Mouse (Mus musculus) ES-E14 (cell line): ENCODE data around the gene Pofut2. TPM values are rescaled to one million over a fixed set of nuclear protein-coding genes. Genes with fewer than 3 reads are reported as not detected.

Source experiments
- DNase-seq: peaks from one replicate; pipeline ENCODE4 v3.0.0-alpha.2; 2013; ENCODE audit warnings: low read depth, low spot score
- H3K27ac ChIP-seq: 2 replicates; pipeline ENCODE4 v1.5.1; 2012; ENCODE audit warnings: low read depth, mild to moderate bottlenecking, low read length, moderate library complexity, mixed read lengths; ENCODE audit not compliant: poor library complexity, insufficient read depth, severe bottlenecking
- H3K36me3 ChIP-seq: 2 replicates; pipeline ENCODE4 v1.6.1; 2012; ENCODE audit warnings: mild to moderate bottlenecking, low read length, moderate library complexity, mixed read lengths; ENCODE audit not compliant: control insufficient read depth, poor library complexity, insufficient read depth, severe bottlenecking
- H3K4me1 ChIP-seq, 2 experiments: fragments of 150-350 bp in 1 of 2; sonication (generic) in 1 of 2; 2 replicates each; pipeline ENCODE4 v1.6.1; 2012; ENCODE audit warnings: low read length in 2 of 2, mild to moderate bottlenecking in 1 of 2, mixed read lengths in 1 of 2; ENCODE audit not compliant: control insufficient read depth in 2 of 2, insufficient read depth in 2 of 2, poor library complexity in 1 of 2
- H3K4me3 ChIP-seq, 2 experiments: fragments of 150-350 bp in 1 of 2; sonication (generic) in 1 of 2; 2 replicates each; pipeline ENCODE4 v1.5.1; 2012; ENCODE audit warnings: low read length in 2 of 2, low read depth in 1 of 2, mild to moderate bottlenecking in 1 of 2, mixed read lengths in 1 of 2; ENCODE audit not compliant: insufficient read depth in 1 of 2, poor library complexity in 1 of 2, severe bottlenecking in 1 of 2
- H3K9ac ChIP-seq: 2 replicates; pipeline ENCODE4 v1.6.1; 2012; ENCODE audit warnings: low read depth, mild to moderate bottlenecking, low read length, mixed read lengths; ENCODE audit not compliant: poor library complexity, insufficient read depth, severe bottlenecking
- H3K9me3 ChIP-seq: fragments of 150-350 bp; sonication (generic); 2 replicates; pipeline ENCODE4 v1.6.1; 2012; ENCODE audit warnings: low read depth, mild to moderate bottlenecking, low read length; ENCODE audit not compliant: control insufficient read depth, insufficient read depth
- CHD2 ChIP-seq: IDR thresholded peaks from 2 replicates; pipeline ENCODE4 v1.6.1; 2014; ENCODE audit warnings: mild to moderate bottlenecking, low read depth, low read length, inconsistent platforms
- HCFC1 ChIP-seq: IDR thresholded peaks from 2 replicates; pipeline ENCODE4 v1.6.1; 2012; ENCODE audit warnings: low read length, inconsistent platforms, borderline replicate concordance; ENCODE audit not compliant: insufficient read depth
- MAFK ChIP-seq: IDR thresholded peaks from 2 replicates; pipeline ENCODE4 v1.6.1; 2014; ENCODE audit warnings: mild to moderate bottlenecking, low read depth, low read length, inconsistent platforms; ENCODE audit not compliant: insufficient read depth
- ZC3H11A ChIP-seq: IDR thresholded peaks from 2 replicates; pipeline ENCODE4 v1.6.1; 2012; ENCODE audit warnings: low read depth, mild to moderate bottlenecking, inconsistent platforms, low read length, borderline replicate concordance
- ZNF384 ChIP-seq: IDR thresholded peaks from 2 replicates; pipeline ENCODE4 v1.6.1; 2012; ENCODE audit warnings: low read depth, low read length, inconsistent platforms
- in situ Hi-C, 2 experiments: fragments of 600-800 bp; cut with MboI; formaldehyde crosslinking; loops; one replicate each; pipeline ENCODE4 v1.15.1; 2025; ENCODE audit warnings: low sequenced_read_pairs in 2 of 2, inconsistent platforms in 1 of 2; ENCODE audit not compliant: unreplicated experiment in 2 of 2
- total RNA-seq: library from RNA; depleted of rRNA; stranded (reverse); fragments of 300-350 nt; gene quantifications from 2 replicates; pipeline ENCODE4 v1.2.3, GENCODE M21; 2012

Gene Pofut2
- total RNA-seq, 1 experiment: 67.6 TPM

GRCm38 (mm10) chr10:77231861-77232755 lies 26.9 kb upstream of the Pofut2 start:
- Histone ChIP-seq H3K4me3 (no peak overlapping the region), H3K9ac (no peak overlapping the region), H3K9me3 (no peaks in the 10 kb centered on the region), H3K36me3 (no peaks in the 10 kb centered on the region), H3K27ac (no peak overlapping the region), H3K4me1 (peaks cover 0 to 6% of the 10 kb centered on the region in 2 experiments; a peak in 1 of 4 replicates)
- no peak for TF ChIP-seq ZC3H11A
- TF ChIP-seq MAFK: no peak
- no peak for TF ChIP-seq CHD2
- TF ChIP-seq HCFC1: no peak
- no peak for TF ChIP-seq ZNF384
- in situ Hi-C loops: no loop called here
- DNase-seq: no peak

- TF ChIP-seq MAFK: no peak
- no peak for TF ChIP-seq HCFC1
- no peak for TF ChIP-seq ZC3H11A
- no peak for TF ChIP-seq ZNF384
- TF ChIP-seq CHD2: peak; percentile 68
- no peak overlapping the region for H3K9ac ChIP-seq
- no peak overlapping the region for H3K27ac ChIP-seq
- H3K4me3 ChIP-seq: no peak overlapping the region
- no peaks in the 10 kb centered on the region for H3K36me3 ChIP-seq
- no peak for DNase-seq
- H3K4me1 ChIP-seq: peaks cover 0 to 10% of the 10 kb centered on the region in 2 experiments; a peak in 2 of 4 replicates
- H3K9me3 ChIP-seq: no peaks in the 10 kb centered on the region
- in situ Hi-C loops: no loop called here
These were observed 25.8 kb upstream of the Pofut2 start for GRCm38 (mm10) chr10:77233230-77233629.

DNA sequence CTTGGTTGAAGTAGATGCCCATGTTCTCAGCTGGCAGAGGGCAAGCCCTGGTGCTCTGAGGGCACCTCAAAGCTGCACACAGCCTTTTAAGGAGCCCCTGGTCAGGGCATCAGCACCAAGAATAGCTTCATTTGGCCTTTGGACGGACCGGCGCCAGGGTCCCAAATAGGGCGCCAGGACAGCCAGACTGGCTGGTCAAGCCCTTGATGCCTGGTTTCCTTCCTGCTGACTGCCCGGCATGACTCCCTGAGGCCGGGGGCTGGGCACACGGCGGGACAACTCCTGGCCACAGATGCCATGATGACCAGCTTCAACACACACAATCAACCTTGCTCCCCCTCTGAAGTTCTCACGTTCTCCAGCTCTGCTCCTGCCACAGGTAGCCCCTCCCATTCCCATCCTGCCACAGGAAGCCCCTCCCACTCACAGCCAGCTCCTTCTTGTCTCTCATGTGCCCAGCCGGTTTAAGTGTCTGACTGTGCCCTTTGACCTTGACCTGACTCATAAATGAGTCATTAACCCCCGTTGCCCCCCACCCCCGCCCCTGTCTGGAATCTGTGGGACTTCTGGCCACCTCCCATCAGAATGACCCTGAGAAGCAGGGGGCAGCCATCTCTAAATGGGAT lies 23.9 kb upstream of the Pofut2 start:
- Histone ChIP-seq H3K27ac (no peak overlapping the region), H3K4me1 (peaks cover 0 to 8% of the 10 kb centered on the region in 2 experiments; a peak in 2 of 4 replicates), H3K9me3 (no peaks in the 10 kb centered on the region), H3K4me3 (peak overlapping the region; percentile 5 to 49; a peak in 1 of 4 replicates), H3K9ac (no peak overlapping the region), H3K36me3 (no peaks in the 10 kb centered on the region)
- in situ Hi-C loops: no loop called here
- no peak for DNase-seq
- TF ChIP-seq ZC3H11A (no peak), CHD2 (no peak), HCFC1 (no peak), MAFK (no peak), ZNF384 (no peak)

- H3K36me3 ChIP-seq: no peaks in the 10 kb centered on the region
- no peak for DNase-seq
- TF ChIP-seq ZNF384 (no peak), ZC3H11A (no peak), MAFK (no peak), HCFC1 (no peak), CHD2 (no peak)
- H3K4me3 ChIP-seq: no peak overlapping the region
- H3K9ac ChIP-seq: no peak overlapping the region
- in situ Hi-C loops: no loop called here
- peaks cover 0 to 8% of the 10 kb centered on the region in 2 experiments; a peak in 3 of 4 replicates for H3K4me1 ChIP-seq
- H3K9me3 ChIP-seq: no peaks in the 10 kb centered on the region
- no peak overlapping the region for H3K27ac ChIP-seq
These were observed 21.0 kb upstream of the Pofut2 start for GRCm38 (mm10) chr10:77237795-77238580.
